Mouse (Mus musculus) MEL (cell line): Measurements from ENCODE around the gene Ak4. TPM values are rescaled to one million over a fixed set of nuclear protein-coding genes. Genes with fewer than 3 reads are reported as not detected.
"Not testable (repeated sequence)": the region's sequence is repeated elsewhere in the genome, so short reads cannot be mapped to it uniquely, and the experiment has no call there.

Source experiments
- DNase-seq: peaks from one replicate; pipeline ENCODE4 v3.0.0; 2011; ENCODE audit warnings: low read depth, low spot score
- H3K27ac ChIP-seq: 2 replicates; pipeline ENCODE4 v1.5.1; 2012; ENCODE audit warnings: low read depth, mild to moderate bottlenecking, control low read depth, low read length, moderate library complexity; ENCODE audit not compliant: control insufficient read depth
- H3K27me3 ChIP-seq, 2 experiments: fragments of 150-350 bp in 1 of 2; sonication (generic) in 1 of 2; 2 replicates each; pipeline ENCODE4 v1.6.1; 2012; ENCODE audit warnings: low read length in 2 of 2, mild to moderate bottlenecking in 2 of 2, improper control_type of control experiment in 1 of 2, moderate library complexity in 1 of 2; ENCODE audit not compliant: insufficient read depth in 2 of 2, control insufficient read depth in 1 of 2
- H3K36me3 ChIP-seq, 2 experiments: 2 replicates each; pipeline ENCODE4 v1.6.1; 2012 to 2014; ENCODE audit warnings: low read length in 2 of 2, improper control_type of control experiment in 1 of 2, inconsistent platforms in 1 of 2, mild to moderate bottlenecking in 1 of 2; ENCODE audit not compliant: insufficient read depth in 2 of 2, control insufficient read depth in 1 of 2
- H3K4me1 ChIP-seq, 2 experiments: fragments of 150-350 bp in 1 of 2; sonication (generic) in 1 of 2; 2 replicates each; pipeline ENCODE4 v1.6.1; 2012; ENCODE audit warnings: low read length in 2 of 2, improper control_type of control experiment in 1 of 2, mild to moderate bottlenecking in 1 of 2; ENCODE audit not compliant: insufficient read depth in 2 of 2, control insufficient read depth in 1 of 2
- H3K4me3 ChIP-seq, 2 experiments: fragments of 150-350 bp in 1 of 2; sonication (generic) in 1 of 2; 2 replicates each; pipeline ENCODE4 v1.5.1; 2012; ENCODE audit warnings: low read depth in 2 of 2, low read length in 2 of 2, mild to moderate bottlenecking in 2 of 2, moderate library complexity in 2 of 2, control low read depth in 1 of 2, improper control_type of control experiment in 1 of 2; ENCODE audit not compliant: control insufficient read depth in 1 of 2, insufficient read depth in 1 of 2
- H3K79me2 ChIP-seq: 2 replicates; pipeline ENCODE4 v1.6.1; 2012; ENCODE audit warnings: mild to moderate bottlenecking, low read length, moderate library complexity; ENCODE audit not compliant: control insufficient read depth, poor library complexity, insufficient read depth
- H3K9ac ChIP-seq: 2 replicates; pipeline ENCODE4 v1.6.1; 2012; ENCODE audit warnings: low read depth, mild to moderate bottlenecking, control low read depth, low read length, moderate library complexity; ENCODE audit not compliant: control insufficient read depth, poor library complexity, severe bottlenecking
- H3K9me3 ChIP-seq: fragments of 150-350 bp; sonication (generic); replicated peaks from 2 replicates; pipeline ENCODE4 v1.6.1; 2012; ENCODE audit warnings: mild to moderate bottlenecking, low read length, improper control_type of control experiment, moderate library complexity; ENCODE audit not compliant: insufficient read depth
- BHLHE40 ChIP-seq: IDR thresholded peaks from 2 replicates; pipeline ENCODE4 v1.6.1; 2012; ENCODE audit warnings: low read depth, mild to moderate bottlenecking, inconsistent platforms, low read length, improper control_type of control experiment, borderline replicate concordance
- CHD1 ChIP-seq: IDR thresholded peaks from 2 replicates; pipeline ENCODE4 v1.6.1; 2012; ENCODE audit warnings: low read depth, mild to moderate bottlenecking, inconsistent platforms, low read length, improper control_type of control experiment
- CTCF ChIP-seq, 3 experiments: IDR thresholded peaks in 2 of 3; conservative IDR thresholded peaks in 1 of 3; 2 replicates each; pipeline ENCODE4 v1.5.1; 2011 to 2012; ENCODE audit warnings: low read length in 3 of 3, low read depth in 2 of 3, mild to moderate bottlenecking in 2 of 3, improper control_type of control experiment in 1 of 3, inconsistent platforms in 1 of 3, mixed read lengths in 1 of 3, moderate library complexity in 1 of 3; ENCODE audit not compliant: control insufficient read depth in 1 of 3, insufficient read depth in 1 of 3, poor library complexity in 1 of 3, severe bottlenecking in 1 of 3
- ELF1 ChIP-seq: IDR thresholded peaks from 2 replicates; pipeline ENCODE4 v1.6.1; 2014; ENCODE audit warnings: low read depth, mild to moderate bottlenecking, inconsistent platforms, low read length, improper control_type of control experiment, moderate library complexity
- EP300 ChIP-seq, 2 experiments: IDR thresholded peaks; 2 replicates each; pipeline ENCODE4 v1.6.1; 2011; ENCODE audit warnings: improper control_type of control experiment in 2 of 2, low read length in 2 of 2, low read depth in 1 of 2, mild to moderate bottlenecking in 1 of 2
- GABPA ChIP-seq: IDR thresholded peaks from 2 replicates; pipeline ENCODE4 v1.6.1; 2012; ENCODE audit warnings: low read depth, mild to moderate bottlenecking, inconsistent platforms, low read length, improper control_type of control experiment, moderate library complexity
- MAX ChIP-seq: IDR thresholded peaks from 2 replicates; pipeline ENCODE4 v1.6.1; 2011; ENCODE audit warnings: low read length, improper control_type of control experiment
- MEF2A ChIP-seq: IDR thresholded peaks from 2 replicates; pipeline ENCODE4 v1.6.1; 2014; ENCODE audit warnings: low read depth, mild to moderate bottlenecking, inconsistent platforms, low read length, improper control_type of control experiment; ENCODE audit not compliant: poor library complexity, insufficient replicate concordance, severe bottlenecking; ENCODE audit errors: extremely low read depth
- MYB ChIP-seq: IDR thresholded peaks from 2 replicates; pipeline ENCODE4 v1.6.1; 2011; ENCODE audit warnings: mild to moderate bottlenecking, low read depth, low read length, improper control_type of control experiment
- NRF1 ChIP-seq: IDR thresholded peaks from 2 replicates; pipeline ENCODE4 v1.6.1; 2014; ENCODE audit warnings: low read depth, mild to moderate bottlenecking, inconsistent platforms, low read length, improper control_type of control experiment, moderate library complexity; ENCODE audit not compliant: poor library complexity, insufficient read depth, severe bottlenecking
- POLR2A ChIP-seq, 2 experiments: IDR thresholded peaks; 2 replicates each; pipeline ENCODE4 v1.6.1; 2011 to 2012; ENCODE audit warnings: low read length in 2 of 2, mild to moderate bottlenecking in 2 of 2, control low read depth in 1 of 2, improper control_type of control experiment in 1 of 2, low read depth in 1 of 2, moderate library complexity in 1 of 2; ENCODE audit not compliant: control insufficient read depth in 1 of 2, insufficient read depth in 1 of 2, poor library complexity in 1 of 2
- SIN3A ChIP-seq: IDR thresholded peaks from 2 replicates; pipeline ENCODE4 v1.6.1; 2012; ENCODE audit warnings: low read length, improper control_type of control experiment, inconsistent platforms
- TCF12 ChIP-seq: IDR thresholded peaks from 2 replicates; pipeline ENCODE4 v1.6.1; 2014; ENCODE audit warnings: low read depth, mild to moderate bottlenecking, inconsistent platforms, low read length, improper control_type of control experiment, moderate library complexity
- USF1 ChIP-seq: IDR thresholded peaks from 2 replicates; pipeline ENCODE4 v1.6.1; 2014; ENCODE audit warnings: low read depth, mild to moderate bottlenecking, inconsistent platforms, low read length, improper control_type of control experiment, moderate library complexity
- USF2 ChIP-seq, 2 experiments: IDR thresholded peaks; 2 replicates each; pipeline ENCODE4 v1.6.1; 2011 to 2012; ENCODE audit warnings: improper control_type of control experiment in 2 of 2, low read length in 2 of 2, borderline replicate concordance in 1 of 2, inconsistent platforms in 1 of 2, low read depth in 1 of 2, mild to moderate bottlenecking in 1 of 2; ENCODE audit not compliant: insufficient read depth in 1 of 2
- ZC3H11A ChIP-seq: IDR thresholded peaks from 2 replicates; pipeline ENCODE4 v1.6.1; 2012; ENCODE audit warnings: low read depth, mild to moderate bottlenecking, inconsistent platforms, low read length, improper control_type of control experiment
- ZKSCAN1 ChIP-seq: IDR thresholded peaks from 2 replicates; pipeline ENCODE4 v1.6.1; 2012; ENCODE audit warnings: low read depth, mild to moderate bottlenecking, inconsistent platforms, low read length, improper control_type of control experiment, moderate library complexity
- ZMIZ1 ChIP-seq: IDR thresholded peaks from 2 replicates; pipeline ENCODE4 v1.6.1; 2012; ENCODE audit warnings: low read depth, mild to moderate bottlenecking, inconsistent platforms, low read length, improper control_type of control experiment, moderate library complexity
- polyA plus RNA-seq, 2 experiments: library from polyadenylated mRNA; stranded (reverse) in 1 of 2; unstranded in 1 of 2; fragments of >175 nt in 1 of 2; fragments of >200 nt in 1 of 2; gene quantifications; 2 replicates each; pipeline versions ENCODE4 v1.2.1 to v1.2.4; 2012; ENCODE audit warnings: low replicate concordance in 2 of 2, low read depth in 1 of 2; ENCODE audit not compliant: insufficient read length in 2 of 2, insufficient read depth in 1 of 2, missing spikeins in 1 of 2
- total RNA-seq: library from RNA; depleted of rRNA; stranded (reverse); fragments of 300-350 nt; gene quantifications from 2 replicates; pipeline ENCODE4 v1.2.3, GENCODE M21; 2012

Ak4 gene
- total and polyA plus RNA-seq, 3 experiments: 18.3 to 25.4 TPM; not detected in 1

DNA sequence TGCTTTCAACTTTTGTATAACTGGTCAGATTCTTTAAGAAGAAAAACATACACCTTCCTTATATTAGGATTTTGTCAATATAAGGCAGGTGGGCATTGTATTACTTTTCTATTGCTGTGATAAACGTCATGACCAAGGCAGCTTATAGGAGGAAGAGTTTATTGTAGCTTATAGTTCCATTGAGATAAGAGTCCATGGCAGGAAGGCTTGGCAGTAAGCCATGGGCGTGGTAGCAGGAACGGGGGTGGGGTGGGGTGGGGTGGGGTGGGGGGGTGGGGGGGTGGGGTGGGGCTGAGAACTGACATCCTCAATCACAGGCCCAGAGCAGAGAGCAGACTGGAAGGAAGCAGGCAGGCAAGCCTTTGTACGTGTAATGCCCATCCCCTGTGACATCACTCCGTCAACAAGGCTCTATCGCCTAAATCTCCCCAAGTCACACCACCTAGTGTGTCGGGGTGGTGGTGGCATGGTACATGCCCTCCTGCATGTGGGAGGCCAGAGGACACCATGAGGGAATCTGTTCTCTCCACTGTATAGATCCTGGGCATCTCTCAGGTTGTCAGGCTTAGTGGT, 24.4 kb downstream of the Ak4 start (continued):
- TF ChIP-seq MEF2A: no peak
- no peak for TF ChIP-seq POLR2A (IDR thresholded peaks at IDR 0.05; ENCODE audit: control insufficient read depth in 1 of 2, insufficient read depth in 1 of 2, low read depth in 1 of 2, low read length in 2 of 2, poor library complexity in 1 of 2)
- no peak for TF ChIP-seq TCF12
- peak; percentile 48; the same call in 1 of the 2 replicates for TF ChIP-seq SIN3A

- Histone ChIP-seq H3K27me3 (no peaks in the 10 kb centered on the region), H3K27ac (no peak overlapping the region), H3K79me2 (peaks cover 4% of the 10 kb centered on the region; the same call in 1 of the 2 replicates), H3K9me3 (no peaks in the 10 kb centered on the region), H3K9ac (no peak overlapping the region), H3K36me3 (peaks cover 0 to 5% of the 10 kb centered on the region in 2 experiments; a peak in 1 of 4 replicates), H3K4me3 (no peak overlapping the region), H3K4me1 (peaks cover 0 to 4% of the 10 kb centered on the region in 2 experiments; a peak in 3 of 4 replicates)
- no peak for DNase-seq
- no peak for TF ChIP-seq ZC3H11A
- TF ChIP-seq ELF1: no peak
- no peak for TF ChIP-seq BHLHE40
- no peak for TF ChIP-seq GABPA
- no peak for TF ChIP-seq NRF1
- no peak for TF ChIP-seq EP300 (IDR thresholded peaks at IDR 0.05; ENCODE audit: low read depth in 1 of 2, low read length in 2 of 2)
- no peak for TF ChIP-seq ZMIZ1
- TF ChIP-seq MEF2A: no peak
- TF ChIP-seq ZKSCAN1: no peak
- no peak for TF ChIP-seq USF1
- no peak for TF ChIP-seq USF2 (IDR thresholded peaks at IDR 0.05; ENCODE audit: borderline replicate concordance in 1 of 2, insufficient read depth in 1 of 2, low read depth in 1 of 2, low read length in 2 of 2)
- TF ChIP-seq TCF12: no peak
- TF ChIP-seq SIN3A: no peak
- no peak for TF ChIP-seq MYB
- no peak for TF ChIP-seq CHD1
- TF ChIP-seq CTCF (IDR thresholded peaks at IDR 0.05 in 2 of 3, conservative IDR thresholded peaks at IDR 0.05 in 1 of 3; ENCODE audit: control insufficient read depth in 1 of 3, insufficient read depth in 1 of 3, low read depth in 2 of 3, low read length in 3 of 3, poor library complexity in 1 of 3, severe bottlenecking in 1 of 3): no peak
- no peak for TF ChIP-seq MAX
- TF ChIP-seq, all 39 proteins: peak for 0
Observed at GRCm38 (mm10) chr4:101445660-101446059, 26.6 kb downstream of the Ak4 start.

DNA sequence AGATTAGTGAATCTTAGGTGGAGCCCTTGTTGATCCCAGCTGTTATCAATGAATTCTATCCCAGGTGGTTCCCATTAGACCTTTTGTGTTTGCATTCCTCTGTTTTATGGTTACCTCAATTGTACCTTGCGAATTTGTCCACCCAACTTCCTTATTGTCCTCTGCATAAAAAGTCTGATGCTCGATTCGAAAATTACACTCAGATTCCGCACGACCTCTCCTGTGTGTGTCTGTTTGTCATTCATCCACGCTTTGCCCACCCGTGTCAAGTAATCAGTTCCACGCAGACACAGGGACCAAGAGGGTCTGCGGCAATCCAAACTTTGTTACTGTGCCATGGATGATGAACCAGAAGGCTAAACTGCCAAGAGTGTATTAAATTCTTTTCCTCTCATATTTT, 27.5 kb downstream of the Ak4 start:
- not testable (repeated sequence) for H3K4me3 ChIP-seq, H3K79me2 ChIP-seq, H3K4me1 ChIP-seq, DNase-seq, H3K27ac ChIP-seq, H3K9ac ChIP-seq, H3K27me3 ChIP-seq, H3K9me3 ChIP-seq, H3K36me3 ChIP-seq
